Mouse (Mus musculus): Measurements from ENCODE around the gene Dusp28.

GRCm38 (mm10) chr1:92893896-92894295 lies 12.9 kb upstream of the Dusp28 start:
- TF ChIP-seq POLR2A (IDR thresholded peaks at IDR 0.05; ENCODE audit: borderline replicate concordance, low read depth, low read length) (no peak), CTCF (IDR thresholded peaks at IDR 0.05; ENCODE audit: low read depth, low read length) (no peak)
